Mouse (Mus musculus): ENCODE results near the gene Coro1b.

Coro1b gene

GRCm38 (mm10) chr19:4148491-4148806 is at the start of gene Coro1b:
TSS of gene Coro1b (plus strand) at chr19:4148619.
- DNase-seq (ENCODE audit: low spot score in 2 of 2): peak; percentile 95

DNA sequence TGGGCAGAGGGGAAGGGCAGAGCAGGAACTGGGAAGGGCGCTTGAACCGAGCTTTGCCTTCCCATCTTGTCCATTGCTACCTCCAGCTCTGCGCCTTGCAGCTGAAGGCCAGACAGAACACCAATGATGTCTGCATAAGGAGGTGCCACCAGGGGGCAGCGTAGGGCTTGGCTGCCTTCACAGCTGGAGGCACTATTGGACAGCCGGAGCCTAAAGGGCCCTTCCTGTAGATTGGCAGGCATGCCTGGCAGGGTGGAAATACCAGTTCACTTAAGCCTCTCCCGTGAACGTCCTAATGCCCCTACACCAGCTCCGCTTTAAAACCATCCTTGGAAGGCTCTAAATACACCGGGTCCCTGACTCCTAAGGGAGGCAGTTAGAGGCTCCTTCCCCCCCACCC is 49.4 kb upstream of the Coro1b start:
- DNase-seq (ENCODE audit: low spot score in 2 of 2): peak; percentile 91 to 93

DNA sequence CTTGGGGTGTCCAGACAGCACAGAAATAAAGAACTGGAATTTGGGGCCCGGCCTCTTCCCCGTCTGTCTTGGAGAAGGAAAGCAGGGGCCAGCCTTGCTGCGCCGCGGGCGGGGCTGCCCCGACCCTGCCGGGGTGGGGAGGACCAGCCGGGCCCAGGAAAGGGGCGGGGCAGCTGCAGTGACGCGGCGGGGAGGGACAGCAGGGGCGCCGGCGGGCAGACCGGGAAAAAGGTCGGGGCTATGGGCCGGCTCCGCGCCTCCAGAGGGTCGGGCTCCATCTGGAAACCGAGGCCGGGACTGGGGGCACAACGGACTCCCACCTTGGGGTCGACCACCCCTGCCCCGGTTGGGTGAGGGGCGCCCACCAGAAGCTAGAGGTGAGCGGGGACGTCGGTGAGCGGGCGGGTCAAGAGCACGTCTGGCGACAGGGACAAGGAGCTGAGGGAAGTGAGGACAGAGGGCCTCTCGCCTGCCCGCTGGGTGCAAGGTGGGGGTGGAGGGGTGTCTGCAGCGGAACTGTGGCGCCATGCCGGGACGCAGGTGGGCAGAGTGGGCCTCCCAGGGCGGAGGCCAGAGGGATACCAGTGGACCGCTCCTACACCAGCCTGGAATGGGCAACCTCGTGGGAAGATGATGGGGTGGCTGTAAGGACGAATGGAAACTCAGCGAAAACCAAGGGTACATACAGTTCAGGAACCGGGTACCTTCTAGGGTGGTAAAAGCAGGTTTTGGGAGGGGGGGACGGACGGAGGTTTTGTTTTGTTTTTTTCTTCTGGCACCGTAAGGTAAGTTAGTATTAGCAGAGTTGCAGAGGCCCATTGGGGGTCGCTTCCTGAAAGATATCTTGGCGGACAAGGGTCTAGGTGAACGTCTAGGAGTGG is 48.3 kb upstream of the Coro1b start, which contains the start of gene Pitpnm1:
Pitpnm1 (plus strand) TSS at position 162 of the 881 bp plus-strand sequence.
- peak; percentile 87 to 89 for DNase-seq (ENCODE audit: low spot score in 2 of 2)

GRCm38 (mm10) chr19:4100718-4101261 is 47.6 kb upstream of the Coro1b start:
- DNase-seq (ENCODE audit: low spot score in 2 of 2): no peak

DNA sequence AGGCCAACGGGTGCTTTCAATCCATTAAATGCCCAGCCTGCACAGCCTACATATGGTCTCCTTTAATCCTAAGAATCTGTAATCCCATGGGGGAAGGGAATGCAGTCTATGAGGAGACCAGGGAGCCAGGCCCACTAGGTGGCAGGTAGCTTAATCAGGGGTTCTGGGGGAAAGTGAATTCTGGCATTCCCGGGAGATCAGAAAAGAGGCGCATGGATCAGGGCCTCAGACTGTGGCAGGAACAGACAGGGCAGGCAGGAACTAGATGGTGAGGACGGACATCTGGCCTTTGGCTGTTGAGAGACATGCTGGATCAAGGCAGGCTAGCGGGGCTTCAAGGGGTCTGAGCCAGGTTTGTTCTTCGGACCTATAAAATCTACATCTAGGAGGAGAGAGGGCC is 47.0 kb upstream of the Coro1b start:
- no peak for DNase-seq (ENCODE audit: low spot score in 2 of 2)

GRCm38 (mm10) chr19:4102049-4102448 is 46.4 kb upstream of the Coro1b start:
- no peak for DNase-seq (ENCODE audit: low spot score in 2 of 2)

DNA sequence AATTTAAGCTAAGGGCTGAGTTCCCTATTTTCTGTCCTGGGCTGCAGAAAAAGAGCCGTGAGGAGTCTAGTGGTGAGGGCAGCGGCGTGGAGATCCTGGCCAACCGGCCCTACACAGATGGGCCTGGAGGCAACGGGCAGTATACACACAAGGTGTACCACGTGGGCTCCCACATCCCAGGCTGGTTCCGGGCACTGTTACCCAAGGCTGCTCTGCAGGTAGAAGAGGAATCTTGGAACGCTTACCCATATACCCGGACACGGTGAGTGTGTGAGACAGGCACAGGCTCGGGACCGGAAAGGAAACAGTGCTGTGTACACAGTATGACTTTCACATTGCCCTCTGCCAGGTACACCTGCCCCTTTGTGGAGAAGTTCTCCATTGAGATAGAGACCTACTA is 45.8 kb upstream of the Coro1b start:
- no peak for DNase-seq (ENCODE audit: low spot score in 2 of 2)

- no peak for DNase-seq (ENCODE audit: low spot score in 2 of 2)
Observed at GRCm38 (mm10) chr19:4103294-4103693, 45.1 kb upstream of the Coro1b start.

GRCm38 (mm10) chr19:4103792-4104191 is 44.6 kb upstream of the Coro1b start:
- DNase-seq (ENCODE audit: low spot score in 2 of 2): no peak

- no peak for DNase-seq (ENCODE audit: low spot score in 2 of 2)
Observed at GRCm38 (mm10) chr19:4104675-4105194, 43.7 kb upstream of the Coro1b start.

DNA sequence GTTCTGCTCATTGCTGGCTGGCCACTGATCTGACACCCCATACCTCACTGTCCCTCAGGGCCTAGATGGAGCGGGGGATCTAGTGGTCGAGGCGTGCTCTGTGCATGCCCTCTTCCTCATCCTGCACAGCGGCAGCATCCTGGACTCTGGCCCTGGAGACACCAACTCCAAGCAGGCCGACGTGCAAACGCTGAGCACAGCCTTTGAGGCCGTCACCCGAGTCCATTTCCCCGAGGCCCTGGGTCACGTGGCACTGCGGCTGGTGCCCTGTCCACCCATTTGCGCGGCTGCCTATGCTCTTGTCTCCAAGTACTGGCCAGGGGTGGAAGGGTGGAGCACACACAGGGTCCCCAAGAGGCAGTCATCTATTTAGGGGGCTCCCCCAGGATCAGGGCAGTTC is 41.8 kb upstream of the Coro1b start:
- no peak for DNase-seq (ENCODE audit: low spot score in 2 of 2)

DNA sequence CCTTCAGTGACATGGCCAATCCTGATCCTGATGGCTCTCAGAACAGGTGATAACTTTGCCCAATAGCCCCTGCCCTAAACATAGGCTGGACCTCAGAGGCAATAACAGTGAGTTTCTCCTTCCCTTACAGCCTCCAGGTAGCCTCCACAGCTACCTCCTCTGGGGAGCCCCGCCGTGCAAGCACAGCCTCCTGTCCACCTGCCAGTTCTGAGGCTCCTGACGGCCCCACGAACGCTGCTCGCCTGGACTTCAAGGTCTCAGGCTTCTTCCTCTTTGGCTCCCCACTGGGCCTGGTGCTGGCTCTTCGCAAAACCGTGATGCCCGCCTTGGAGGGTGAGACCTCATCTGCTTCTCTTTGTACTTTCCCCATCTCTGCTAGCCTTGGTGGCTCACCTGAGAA is 39.9 kb upstream of the Coro1b start:
- DNase-seq (ENCODE audit: low spot score in 2 of 2): no peak

- DNase-seq (ENCODE audit: low spot score in 2 of 2): no peak
Observed at GRCm38 (mm10) chr19:4112063-4112960, 36.1 kb upstream of the Coro1b start.

GRCm38 (mm10) chr19:4113186-4113805 is 35.1 kb upstream of the Coro1b start:
- peak; percentile 75 to 86 for DNase-seq (ENCODE audit: low spot score in 2 of 2)

- DNase-seq (ENCODE audit: low spot score in 2 of 2): peak; percentile 84 to 88
Observed at GRCm38 (mm10) chr19:4113806-4114230, 34.6 kb upstream of the Coro1b start.

DNA sequence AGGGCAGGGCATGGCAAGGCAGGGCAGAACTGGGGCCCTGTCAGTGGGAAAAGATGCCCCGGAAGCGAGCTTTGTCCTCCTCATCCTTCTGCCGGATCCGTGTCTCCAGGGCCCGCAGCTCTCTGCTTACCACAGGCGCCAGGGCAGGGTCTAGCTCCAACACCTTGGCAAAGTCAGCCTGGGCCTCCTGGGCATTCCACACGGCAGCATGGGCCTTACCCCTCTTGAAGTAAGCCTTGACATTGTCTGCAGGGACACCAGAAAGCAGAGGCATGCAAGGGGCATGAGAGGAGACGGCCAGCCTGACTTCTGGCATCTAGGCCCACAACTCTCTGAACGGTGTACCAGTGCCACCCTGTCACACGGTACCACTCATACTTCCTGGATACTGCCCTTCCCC is 33.9 kb upstream of the Coro1b start:
- no peak for DNase-seq (ENCODE audit: low spot score in 2 of 2)

DNA sequence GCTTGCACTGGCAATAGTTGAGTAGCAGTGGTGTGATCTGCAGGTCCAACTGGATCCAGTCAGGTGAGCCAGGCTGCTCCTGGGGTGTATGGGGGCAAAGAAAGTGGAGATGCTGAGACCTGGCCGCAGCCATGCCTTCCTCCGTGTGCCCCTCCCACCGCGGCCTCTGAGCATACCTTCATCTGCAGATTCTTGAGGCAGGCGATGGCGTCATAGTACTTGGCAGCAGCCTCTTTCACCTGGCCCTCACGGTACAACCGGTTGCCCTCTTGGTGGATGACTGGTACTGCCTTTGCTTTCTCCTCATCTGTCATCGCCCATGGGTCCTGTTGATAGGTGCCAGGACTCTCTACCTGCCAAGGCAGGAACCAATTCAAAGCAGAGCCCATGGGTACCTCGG is 33.3 kb upstream of the Coro1b start:
- no peak for DNase-seq (ENCODE audit: low spot score in 2 of 2)

- no peak for DNase-seq (ENCODE audit: low spot score in 2 of 2)
Observed at GRCm38 (mm10) chr19:4115816-4116215, 32.6 kb upstream of the Coro1b start.

DNA sequence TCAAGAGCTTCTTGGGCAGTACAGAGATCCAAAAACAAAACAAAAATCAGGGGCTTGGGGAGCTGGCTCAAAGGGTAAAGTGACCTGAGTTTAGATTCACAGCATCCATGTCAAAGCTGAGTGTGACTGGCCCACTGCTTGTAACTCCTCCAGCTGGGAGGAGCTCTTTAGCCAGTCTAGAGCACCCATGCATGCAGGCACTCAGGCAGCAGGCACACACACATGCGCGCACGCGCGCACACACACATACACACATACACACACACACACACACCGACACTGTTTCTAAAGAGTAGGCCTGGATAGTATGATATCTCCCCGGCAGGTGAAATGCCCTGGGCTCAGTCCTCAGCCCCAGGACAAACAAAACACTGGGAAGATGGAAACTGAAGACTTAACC is 31.4 kb upstream of the Coro1b start:
- peak; percentile 31 to 51 for DNase-seq (ENCODE audit: low spot score in 2 of 2)

DNA sequence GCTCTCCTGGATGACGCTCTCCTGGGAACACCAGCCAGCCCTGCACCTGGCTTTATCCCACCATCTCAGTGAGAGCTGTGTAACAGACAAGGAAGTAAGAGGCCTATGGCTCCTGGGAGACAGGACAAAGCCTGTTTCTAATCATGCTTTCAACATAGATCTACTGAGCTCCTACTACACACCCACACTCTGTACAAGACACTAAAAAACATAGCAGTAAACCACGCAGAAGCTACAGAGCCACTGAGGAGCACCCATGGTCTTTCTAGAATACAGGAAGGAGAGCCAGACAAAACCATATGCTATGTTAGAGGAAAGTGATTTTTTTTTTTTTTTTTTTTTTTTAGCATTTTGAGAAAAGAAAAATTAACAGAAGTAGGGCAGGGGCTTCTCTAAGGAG is 30.1 kb upstream of the Coro1b start:
- no peak for DNase-seq (ENCODE audit: low spot score in 2 of 2)

GRCm38 (mm10) chr19:4119716-4120487 is 28.5 kb upstream of the Coro1b start:
- DNase-seq (ENCODE audit: low spot score in 2 of 2): peak; percentile 48 to 59

Data from spleen, postnatal 36 days (tissue).